In the genomic region with DNA sequence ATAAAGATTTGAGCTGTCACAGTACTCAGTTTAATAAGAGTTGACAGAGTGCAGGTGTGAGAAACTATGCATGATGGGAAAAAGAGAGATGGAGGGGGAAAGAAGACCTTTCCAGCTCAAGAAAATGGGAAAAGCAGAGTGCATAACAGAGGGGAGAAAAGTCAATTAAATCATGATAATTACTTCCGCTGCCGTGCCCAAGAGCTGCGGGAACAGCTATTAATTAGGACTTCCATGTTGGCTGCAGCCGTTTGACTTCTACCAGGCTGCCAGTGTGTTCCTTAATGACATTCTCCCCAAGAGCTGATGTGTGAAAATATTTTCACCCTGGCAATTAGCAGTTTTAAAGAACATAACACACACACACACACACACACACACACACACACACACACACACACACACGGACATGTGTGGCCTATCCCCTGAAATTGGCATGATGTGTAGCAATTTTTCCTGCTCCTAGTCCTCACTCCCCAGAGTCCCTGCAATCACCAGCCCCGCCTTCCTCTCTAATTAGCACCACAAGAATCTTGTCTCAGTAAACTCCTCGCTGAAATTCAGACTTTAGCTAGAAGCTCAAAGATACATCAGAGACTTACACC, we compare ENCODE assay signal across 14 mouse cellular contexts.
DNase-seq lines count a peak whose midpoint lies in the region; ATAC-seq lines count a peak whose summit lies in the region.
"Had no signal": no experiment of that assay in that cellular context is flagged by ENCODE, and none has a peak within 500 bp of the region (broad histone marks: within the 10 kb centered on the region; RNA-seq: fewer than 3 reads in every experiment).

No protein-coding gene starts in this region.

- H3K36me3 ChIP-seq in kidney, embryonic 14.5 days (ENCODE audit: control insufficient read depth, insufficient read depth, low read length): no peaks in the 10 kb centered on the region
- H3K36me3 ChIP-seq in hindbrain, embryonic 12.5 days: no peaks in the 10 kb centered on the region
- H3K36me3 ChIP-seq in midbrain, embryonic 16.5 days (ENCODE audit: control insufficient read depth, insufficient read depth, low read length): no peaks in the 10 kb centered on the region
- H3K36me3 ChIP-seq: heart, embryonic 12.5 days had no signal

- no peak overlapping the region for H3K9ac ChIP-seq in kidney, embryonic 14.5 days (ENCODE audit: low read depth, low read length)
- H3K9ac ChIP-seq in hindbrain, embryonic 12.5 days: no peak overlapping the region
- no peak overlapping the region for H3K9ac ChIP-seq in midbrain, embryonic 16.5 days (ENCODE audit: low read depth, low read length)
- H3K9ac ChIP-seq: lung, embryonic 14.5 days had no signal

- no peak overlapping the region for H3K4me3 ChIP-seq in kidney, embryonic 14.5 days (ENCODE audit: low read length)
- no peak overlapping the region for H3K4me3 ChIP-seq in brown adipose tissue, adult 24 weeks (ENCODE audit: insufficient read depth, low read depth, low read length)
- H3K4me3 ChIP-seq in hindbrain, embryonic 12.5 days: no peak overlapping the region
- H3K4me3 ChIP-seq in midbrain, embryonic 16.5 days (ENCODE audit: low read depth, low read length): no peak overlapping the region
- H3K4me3 ChIP-seq: heart, embryonic 12.5 days had no signal

- H3K4me2 ChIP-seq in kidney, embryonic 14.5 days (replicated peaks; ENCODE audit: low read depth, low read length): no peak overlapping the region
- no peak overlapping the region for H3K4me2 ChIP-seq in hindbrain, embryonic 12.5 days (replicated peaks)
- H3K4me2 ChIP-seq in midbrain, embryonic 16.5 days (ENCODE audit: low read length): no peak overlapping the region
- H3K4me2 ChIP-seq: heart, embryonic 12.5 days had no signal

- DNase-seq in kidney, postnatal 14 days: no peak
- DNase-seq in left cerebral cortex, adult 11 months (ENCODE audit: low spot score): no peak
- no peak for DNase-seq in B cell, adult 2 months
- no peak for DNase-seq in gastrocnemius, postnatal 36 days
- DNase-seq: cerebellum, adult 11-12 months; gastrocnemius, postnatal 14 days; lung, embryonic 14.5 days; thymus, postnatal 36 days had no signal

- H3K4me1 ChIP-seq in kidney, embryonic 14.5 days (ENCODE audit: control insufficient read depth, insufficient read depth, low read length): peaks cover 40% of the 10 kb centered on the region
- peaks cover 59% of the 10 kb centered on the region for H3K4me1 ChIP-seq in brown adipose tissue, adult 24 weeks (ENCODE audit: control insufficient read depth, insufficient read depth, insufficient read length, low read length)
- H3K4me1 ChIP-seq in hindbrain, embryonic 12.5 days: peaks cover 51% of the 10 kb centered on the region
- peaks cover 10% of the 10 kb centered on the region; the same call in 1 of the 2 replicates for H3K4me1 ChIP-seq in midbrain, embryonic 16.5 days (ENCODE audit: control insufficient read depth, insufficient read depth, low read length)

- no peak for ATAC-seq in kidney, embryonic 14.5 days (ENCODE audit: low FRiP score, low TSS enrichment)
- ATAC-seq in hindbrain, embryonic 12.5 days (ENCODE audit: low FRiP score): no peak
- no peak for ATAC-seq in midbrain, embryonic 16.5 days

- 37% methylated on average over 7 of the region's 7 CpGs for WGBS in kidney, embryonic 14.5 days
- WGBS in hindbrain, embryonic 12.5 days: 50% methylated on average over 7 of the region's 7 CpGs
- 34% methylated on average over 7 of the region's 7 CpGs for whole genome bisulfite sequencing in midbrain, embryonic 16.5 days

- intact Hi-C loops in gastrocnemius, postnatal 36 days (cut with DNase I): no loop called here

- H3K27me3 ChIP-seq in kidney, embryonic 14.5 days (ENCODE audit: control insufficient read depth, insufficient read depth, low read length): no peaks in the 10 kb centered on the region
- no peaks in the 10 kb centered on the region for H3K27me3 ChIP-seq in hindbrain, embryonic 12.5 days
- H3K27me3 ChIP-seq in midbrain, embryonic 16.5 days (ENCODE audit: control insufficient read depth, insufficient read depth, low read depth, low read length): no peaks in the 10 kb centered on the region
- H3K27me3 ChIP-seq: heart, embryonic 12.5 days had no signal

- no peaks in the 10 kb centered on the region for H3K9me3 ChIP-seq in kidney, embryonic 14.5 days (ENCODE audit: control insufficient read depth, low read length)
- no peaks in the 10 kb centered on the region for H3K9me3 ChIP-seq in hindbrain, embryonic 12.5 days (replicated peaks)
- no peaks in the 10 kb centered on the region for H3K9me3 ChIP-seq in midbrain, embryonic 16.5 days (replicated peaks; ENCODE audit: control insufficient read depth, low read length, poor library complexity, severe bottlenecking)
- H3K9me3 ChIP-seq: heart, embryonic 12.5 days had no signal

- H3K27ac ChIP-seq in kidney, embryonic 14.5 days (ENCODE audit: low read depth, low read length): 0 out of 2 replicates have a peak overlapping the region, but pooled peaks have one; percentile 15
- H3K27ac ChIP-seq in brown adipose tissue, adult 24 weeks (replicated peaks; ENCODE audit: low read depth, low read length): peak overlapping the region; percentile 24
- peak overlapping the region; percentile 41; the same call in 1 of the 2 replicates for H3K27ac ChIP-seq in hindbrain, embryonic 12.5 days
- peak overlapping the region; percentile 65 for H3K27ac ChIP-seq in midbrain, embryonic 16.5 days (ENCODE audit: low read length)
- H3K27ac ChIP-seq: macrophage had no signal

Comparison
In these comparisons a context has a peak if more than half of its experiments do, and no peak if none do; other contexts are left out.
1. H3K27ac ChIP-seq: peak in every context shown above with its lines; median percentile 65 in midbrain, embryonic 16.5 days; 41 in hindbrain, embryonic 12.5 days; 24 in brown adipose tissue, adult 24 weeks; 15 in kidney, embryonic 14.5 days.